Mouse (Mus musculus) C2C12 (cell line): Measurements from ENCODE around the gene Gja5.
"Not testable (repeated sequence)": the region's sequence is repeated elsewhere in the genome, so short reads cannot be mapped to it uniquely, and the experiment has no call there.

Experiments
- CTCF ChIP-seq: IDR thresholded peaks from one replicate; pipeline ENCODE4 v1.5.1; 2011; ENCODE audit not compliant: control insufficient read depth, insufficient read depth, insufficient read length
- USF1 ChIP-seq: IDR thresholded peaks from one replicate; pipeline ENCODE4 v1.6.1; 2011; ENCODE audit warnings: low read depth, mild to moderate bottlenecking, control low read depth, moderate library complexity

DNA sequence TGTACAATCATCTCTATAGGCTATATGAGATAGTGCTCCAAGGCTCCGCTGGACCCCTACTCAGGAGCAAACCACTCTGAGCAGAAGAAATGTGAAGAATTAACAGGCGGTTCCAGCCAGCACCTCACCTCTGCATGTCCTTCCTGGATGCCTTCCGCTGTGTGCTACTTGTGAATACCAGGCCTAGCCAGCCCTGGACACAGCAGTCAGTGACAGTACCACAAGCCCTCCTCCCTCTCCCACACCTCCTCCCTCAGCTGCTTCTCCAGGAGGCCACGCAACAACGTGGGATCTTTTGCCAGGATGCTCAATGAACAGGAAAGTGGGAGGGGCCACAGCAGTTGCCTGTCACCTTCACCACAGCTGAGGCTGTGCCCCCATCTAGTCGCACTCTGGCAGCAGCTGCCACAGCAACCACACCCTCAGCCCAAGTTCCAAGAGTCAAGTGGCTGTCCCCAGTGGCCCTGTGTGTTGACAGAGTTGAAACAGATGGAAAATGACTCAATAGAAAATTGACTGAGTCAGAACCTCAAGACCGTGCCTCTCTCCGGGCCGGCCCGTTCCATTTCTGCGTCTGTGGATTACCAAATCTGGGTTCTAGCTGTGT, 171.4 kb downstream of the Gja5 start:
- TF ChIP-seq CTCF, USF1: not testable (repeated sequence)
